Mouse (Mus musculus) kidney, adult 8-10 months (tissue): ENCODE measurements at regions not wholly inside any gene's neighbourhood (a gene's known extent, or its start where the extent isn't known, plus 50 kb on each side); places are given as distances from the start of the nearest gene placed in this dataset.

Experiments used
- DNase-seq, 2 experiments: peaks; one replicate each; pipeline ENCODE4 v3.0.0; 2022

DNA sequence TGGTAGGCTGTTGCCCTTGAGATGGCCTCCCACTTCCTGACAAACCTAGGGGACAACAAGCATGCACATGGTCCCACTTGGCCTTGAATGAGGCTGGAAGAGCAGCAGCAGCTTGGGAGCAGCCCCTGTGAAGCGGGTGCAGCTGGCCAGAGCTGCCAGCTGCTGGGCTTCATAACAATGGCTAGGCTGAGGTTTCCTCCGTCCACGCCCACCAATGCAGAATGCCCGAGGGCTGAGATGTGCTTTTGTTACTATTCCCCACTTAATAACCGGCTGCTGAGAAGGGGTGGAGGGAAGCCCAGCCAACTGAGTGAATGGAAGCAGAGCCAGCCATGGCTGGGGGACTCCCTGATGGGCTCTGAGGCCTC lies 202.1 kb downstream of the Sox11 start:
- peak in 1 of 2 experiments; percentile 4 for DNase-seq

DNA sequence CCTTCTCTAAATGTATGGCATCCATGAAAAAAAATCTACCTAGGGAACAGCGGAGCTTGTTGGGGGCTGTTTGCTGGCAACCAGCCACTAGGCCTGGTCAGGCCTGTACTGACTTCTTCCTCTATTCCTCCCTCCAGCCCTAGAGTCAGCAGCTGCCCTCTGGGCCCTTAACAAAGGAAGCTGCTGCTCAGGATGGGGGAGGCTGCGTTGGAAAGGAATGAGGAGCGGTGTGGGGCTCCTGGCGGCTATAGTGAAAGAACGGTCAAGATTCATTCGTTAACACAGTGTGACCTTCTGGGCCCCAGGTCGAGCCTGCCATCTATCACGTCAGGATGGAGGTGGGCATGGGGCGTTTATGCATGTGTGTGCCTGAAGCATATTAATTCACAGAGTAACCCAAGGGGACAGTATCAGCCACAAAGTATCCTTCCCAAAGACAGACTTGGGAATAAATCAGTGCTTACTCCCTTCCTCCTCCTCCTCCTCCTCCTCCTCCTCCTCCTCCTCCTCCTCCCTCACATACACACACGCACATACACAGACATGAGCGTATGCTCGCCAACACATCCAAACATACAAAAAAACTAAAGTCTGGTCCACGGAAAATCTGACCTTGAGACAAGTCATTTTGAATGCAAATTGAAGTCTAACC lies 202.6 kb downstream of the Sox11 start:
- DNase-seq, result no peak

GRCm38 (mm10) chr12:27138663-27139633 lies 203.4 kb downstream of the Sox11 start:
- DNase-seq, result no peak

GRCm38 (mm10) chr12:27135997-27136559 lies 206.3 kb downstream of the Sox11 start:
- no peak for DNase-seq

DNA sequence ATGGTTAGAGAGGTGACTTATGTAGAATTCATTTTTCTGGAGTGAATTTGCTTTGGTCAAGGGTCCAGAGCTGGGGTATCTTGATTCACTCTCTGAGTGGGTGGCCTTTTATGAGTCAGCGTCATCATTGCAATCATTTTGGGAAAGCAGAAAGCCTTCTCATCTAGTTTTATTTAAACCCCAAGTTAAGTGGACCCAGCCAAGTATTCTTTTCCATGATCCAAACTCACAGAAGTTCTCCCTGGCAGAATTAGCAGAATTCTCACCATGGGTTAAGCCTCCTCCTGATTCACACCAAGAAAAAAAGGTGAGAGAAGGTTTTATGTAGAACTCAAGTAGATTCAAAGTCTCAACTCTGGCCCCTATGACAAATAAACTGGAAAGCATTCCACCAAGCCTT lies 211.8 kb downstream of the Sox11 start:
- no peak for DNase-seq

DNA sequence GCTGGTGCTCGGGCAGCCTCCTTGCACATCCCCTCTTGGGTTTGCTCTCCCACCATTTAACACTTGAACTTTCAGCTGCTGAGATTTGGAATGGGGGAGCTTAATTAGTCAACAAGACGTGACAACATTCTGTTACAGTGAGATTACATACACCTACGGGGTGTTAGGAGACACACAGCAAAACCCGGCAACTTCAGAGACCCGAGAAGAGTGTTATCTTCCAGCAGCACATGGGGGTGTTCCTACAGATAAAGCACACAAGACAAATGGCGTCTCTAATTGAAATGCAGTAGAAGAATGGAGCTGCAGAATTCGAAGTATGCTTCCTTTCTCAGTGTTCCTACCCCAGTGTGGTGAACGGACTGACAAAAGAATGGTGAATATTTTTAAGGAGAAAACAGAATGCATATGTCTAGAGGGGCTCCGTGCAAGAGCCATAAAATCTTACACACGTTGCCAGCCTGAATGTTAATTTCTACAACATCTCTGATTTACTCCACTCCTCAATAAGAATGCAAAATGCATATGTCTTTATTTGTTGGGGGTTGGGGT lies 215.2 kb downstream of the Sox11 start:
- no peak for DNase-seq

DNA sequence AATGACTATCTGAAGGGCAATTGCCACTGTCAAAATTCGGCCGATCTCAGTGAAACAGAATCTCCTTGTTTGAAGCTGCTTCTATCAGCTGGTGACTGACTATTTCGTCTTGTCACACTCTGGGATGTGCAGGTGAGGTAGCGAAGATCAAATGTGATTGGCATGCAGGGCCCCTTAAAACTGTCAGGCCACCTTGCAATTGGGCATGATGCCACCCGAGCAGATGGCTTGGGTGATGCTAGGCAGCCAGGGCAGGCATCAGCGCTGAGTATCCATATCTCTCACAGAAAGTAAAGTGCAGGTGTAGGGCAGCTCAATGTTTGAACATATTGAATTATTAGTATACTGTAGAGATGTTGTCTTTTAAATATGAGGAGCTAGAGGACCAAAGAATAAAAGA lies 223.8 kb downstream of the Sox11 start:
- DNase-seq, result no peak

DNA sequence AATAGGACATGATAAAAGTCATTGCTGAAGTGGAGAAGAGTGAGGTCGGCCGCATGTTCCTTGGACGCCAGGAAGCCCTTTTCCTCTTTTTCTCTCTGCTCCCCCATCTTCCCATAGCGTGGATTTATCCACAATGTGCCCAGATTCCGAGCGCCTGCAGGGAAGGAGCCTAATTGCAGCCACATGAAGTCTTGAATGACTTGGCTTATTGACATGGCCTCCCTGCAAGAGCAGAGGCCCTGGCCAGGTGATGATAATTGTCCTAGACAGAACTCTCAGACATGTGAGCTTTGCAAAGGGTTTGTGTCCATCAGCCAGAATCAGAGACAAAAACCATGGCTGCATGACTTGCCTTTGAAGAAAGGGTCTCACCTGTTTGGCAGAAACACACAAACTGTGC lies 227.0 kb downstream of the Sox11 start:
- no peak for DNase-seq

GRCm38 (mm10) chr12:27104925-27105571 lies 237.3 kb downstream of the Sox11 start:
- DNase-seq, result peak in 1 of 2 experiments; percentile 14

DNA sequence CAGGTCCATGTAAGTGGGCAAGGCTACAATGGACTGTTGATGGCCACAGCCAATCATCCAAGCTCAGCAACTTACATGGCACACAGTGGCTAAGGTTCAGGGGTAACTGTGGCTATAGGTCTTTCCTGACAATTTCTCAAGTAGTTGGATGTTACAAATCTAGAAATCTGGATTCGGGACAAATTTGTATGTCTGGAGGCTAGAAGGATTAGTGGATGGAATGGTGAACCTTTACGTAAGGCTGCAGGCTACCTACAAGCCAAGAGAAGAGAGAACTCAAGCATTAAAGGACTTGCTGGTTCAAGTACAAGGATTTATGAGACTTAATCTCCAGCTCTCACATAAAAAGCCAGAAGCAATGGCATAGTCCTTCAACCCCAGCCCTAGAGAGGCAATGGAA lies 239.4 kb downstream of the Sox11 start:
- no peak for DNase-seq

DNA sequence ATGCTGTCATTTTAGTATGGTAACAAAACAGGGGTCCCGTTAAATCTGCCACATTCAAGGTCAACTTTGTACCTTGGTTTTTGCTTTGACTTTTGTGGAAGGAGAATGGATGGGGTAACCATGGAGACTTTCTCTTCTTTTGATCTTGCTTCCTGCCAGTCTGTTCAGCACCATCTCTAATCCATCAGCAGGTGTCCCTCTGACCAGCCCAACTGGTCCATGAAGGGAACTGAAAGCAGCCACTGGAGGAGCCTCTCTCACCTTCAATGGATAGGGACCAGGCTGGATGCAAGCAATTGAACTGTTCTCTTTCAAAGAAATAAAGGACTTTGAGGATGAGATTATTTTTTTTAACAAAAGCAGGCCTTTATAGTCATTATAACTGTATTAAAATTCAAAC lies 253.2 kb downstream of the Sox11 start:
- DNase-seq, result no peak

- DNase-seq, result no peak
Observed at GRCm38 (mm10) chr12:27085890-27086289, 256.5 kb downstream of the Sox11 start.

DNA sequence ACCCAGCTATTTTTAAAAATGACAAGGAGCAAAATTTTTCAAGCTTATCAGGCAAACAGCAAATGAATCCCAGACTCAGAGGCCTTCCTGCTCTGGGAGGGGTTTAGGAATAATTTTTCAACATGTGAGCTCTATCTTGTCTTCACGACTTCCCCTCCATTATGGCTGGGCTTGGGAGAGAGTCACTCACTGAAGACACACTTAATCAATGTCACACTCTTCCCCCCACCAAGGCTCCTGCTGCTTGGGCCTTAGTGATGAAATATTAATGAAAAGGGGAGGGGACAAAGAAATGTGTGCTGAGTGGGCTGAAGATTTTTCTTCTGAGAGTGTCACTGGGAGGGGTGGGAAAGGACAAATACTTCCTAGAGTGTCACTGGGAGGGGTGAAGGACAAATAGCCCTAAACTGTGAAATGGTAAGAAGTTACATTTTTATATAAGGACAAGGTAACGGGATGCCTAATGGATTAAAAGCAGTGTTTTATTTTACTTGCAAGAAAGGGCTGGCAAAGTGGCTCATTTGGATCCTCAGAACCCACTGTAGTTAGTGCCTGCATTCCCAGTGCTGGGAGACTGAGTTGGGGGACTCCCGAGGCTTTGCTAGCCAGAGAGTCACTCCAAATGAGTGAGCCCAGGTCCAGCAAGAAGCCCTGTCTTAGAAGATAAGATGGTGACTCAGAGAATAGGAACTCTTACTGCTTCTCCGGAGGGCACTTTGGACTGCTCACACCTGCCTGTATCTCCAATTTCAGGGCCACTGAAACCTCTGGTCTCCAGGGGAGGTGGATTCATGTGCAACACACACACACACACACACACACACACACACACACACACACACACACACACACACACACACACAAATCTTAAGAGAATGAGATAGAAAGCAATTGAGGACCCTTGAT lies 258.5 kb downstream of the Sox11 start:
- DNase-seq, result no peak

- no peak for DNase-seq
Observed at GRCm38 (mm10) chr12:27083089-27083488, 259.3 kb downstream of the Sox11 start.

GRCm38 (mm10) chr12:27082624-27083023 lies 259.8 kb downstream of the Sox11 start:
- no peak for DNase-seq

GRCm38 (mm10) chr12:27076107-27076738 lies 266.2 kb downstream of the Sox11 start:
- no peak for DNase-seq

DNA sequence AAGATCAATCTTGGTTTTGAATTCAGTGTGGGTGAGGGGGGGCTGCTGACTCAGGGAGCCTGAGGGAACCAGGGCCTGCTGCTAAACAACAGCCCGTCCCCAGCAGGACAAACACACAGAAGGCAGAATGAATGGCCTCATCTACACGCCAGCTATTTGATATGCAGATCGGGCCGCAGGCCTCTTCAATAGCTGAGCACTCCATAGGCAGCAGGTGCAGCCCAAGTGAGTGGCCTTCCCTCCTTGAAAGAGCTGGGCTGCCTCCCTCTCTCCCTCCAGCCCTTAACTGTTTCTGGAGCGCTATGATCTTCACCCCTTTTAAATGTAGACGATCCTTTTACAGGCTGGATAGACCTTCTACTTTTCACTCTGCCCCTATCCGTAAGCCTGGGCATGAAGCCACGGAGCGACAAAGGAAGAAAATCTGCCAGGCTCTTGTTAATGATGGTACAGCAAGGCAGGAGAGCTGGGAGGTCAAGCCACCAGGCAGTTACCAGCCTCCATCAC lies 277.3 kb downstream of the Sox11 start:
- DNase-seq, result no peak

- DNase-seq, result no peak
Observed at GRCm38 (mm10) chr12:27063518-27063917, 278.9 kb downstream of the Sox11 start.

- no peak for DNase-seq
Observed at GRCm38 (mm10) chr12:27062511-27063264, 279.7 kb downstream of the Sox11 start.

DNA sequence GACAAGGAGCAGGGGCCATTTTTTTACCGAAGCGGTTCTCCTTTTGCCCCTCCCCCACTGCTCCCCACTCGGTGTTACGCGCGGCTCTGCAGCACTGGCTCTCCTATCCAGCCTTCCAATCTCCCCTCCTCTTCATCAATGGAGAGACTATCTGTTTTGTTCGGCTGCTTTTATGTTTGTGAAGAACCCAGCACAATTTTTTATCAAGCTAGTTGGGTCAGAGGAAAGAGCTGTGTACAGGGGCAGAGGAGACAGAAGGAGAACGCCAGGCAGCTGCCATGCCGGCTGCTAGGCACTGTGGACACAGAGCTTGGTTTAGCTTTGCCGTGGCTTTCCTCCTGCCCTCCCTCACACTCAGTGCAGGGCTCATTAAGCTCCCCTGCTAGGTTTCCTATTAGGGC lies 280.3 kb downstream of the Sox11 start:
- DNase-seq, result no peak
